Mouse (Mus musculus) right cerebral cortex, postnatal 10 days (tissue): ENCODE data around the gene Noc2l.

Experiments used
- DNase-seq, 2 experiments: peaks; one replicate each; pipeline ENCODE4 v3.0.0; 2021; ENCODE audit warnings: low spot score in 2 of 2

The Noc2l gene

GRCm38 (mm10) chr4:156216196-156216595 lies 19.6 kb upstream of the Noc2l start:
- no peak for DNase-seq

GRCm38 (mm10) chr4:156217022-156217669 lies 18.7 kb upstream of the Noc2l start:
- no peak for DNase-seq

GRCm38 (mm10) chr4:156217838-156218237 lies 18.0 kb upstream of the Noc2l start:
- DNase-seq = peak in 1 of 2 experiments; percentile 44

GRCm38 (mm10) chr4:156219936-156220335 lies 15.9 kb upstream of the Noc2l start:
- no peak for DNase-seq

- DNase-seq = no peak
Measured at GRCm38 (mm10) chr4:156224276-156224675, 11.5 kb upstream of the Noc2l start.

GRCm38 (mm10) chr4:156227752-156228392 lies 7.9 kb upstream of the Noc2l start:
- no peak for DNase-seq

- no peak for DNase-seq
Measured at GRCm38 (mm10) chr4:156228393-156229024, 7.3 kb upstream of the Noc2l start.

- DNase-seq = no peak
Measured at GRCm38 (mm10) chr4:156234021-156234501, 1.7 kb upstream of the Noc2l start.

GRCm38 (mm10) chr4:156234701-156235213 lies 1.1 kb upstream of the Noc2l start, which contains the start of gene Plekhn1:
Gene Plekhn1 (minus strand): TSS chr4:156234857.
- peak; percentile 85 to 87 for DNase-seq

- no peak for DNase-seq
Measured at GRCm38 (mm10) chr4:156235360-156235770, 445 bp upstream of the Noc2l start.

GRCm38 (mm10) chr4:156236651-156237447 lies 1.0 kb downstream of the Noc2l start:
- no peak for DNase-seq

- DNase-seq = no peak
Measured at GRCm38 (mm10) chr4:156249567-156249966, 13.8 kb downstream of the Noc2l start.

GRCm38 (mm10) chr4:156251081-156251480 lies 15.3 kb downstream of the Noc2l start:
- DNase-seq = no peak

- DNase-seq = no peak
Measured at GRCm38 (mm10) chr4:156252140-156252539, 16.3 kb downstream of the Noc2l start.

GRCm38 (mm10) chr4:156252619-156253018 lies 16.8 kb downstream of the Noc2l start:
- DNase-seq = no peak

GRCm38 (mm10) chr4:156253043-156253442 lies 17.2 kb downstream of the Noc2l start:
- no peak for DNase-seq

- DNase-seq = no peak
Measured at GRCm38 (mm10) chr4:156254361-156255077, 18.7 kb downstream of the Noc2l start.

GRCm38 (mm10) chr4:156255078-156255839 lies 19.4 kb downstream of the Noc2l start, which contains the start of gene Samd11:
Gene Samd11 (minus strand): TSS chr4:156255657.
- no peak for DNase-seq
